Comparison of ENCODE assay signal across 8 mouse cellular contexts in the genomic region with DNA sequence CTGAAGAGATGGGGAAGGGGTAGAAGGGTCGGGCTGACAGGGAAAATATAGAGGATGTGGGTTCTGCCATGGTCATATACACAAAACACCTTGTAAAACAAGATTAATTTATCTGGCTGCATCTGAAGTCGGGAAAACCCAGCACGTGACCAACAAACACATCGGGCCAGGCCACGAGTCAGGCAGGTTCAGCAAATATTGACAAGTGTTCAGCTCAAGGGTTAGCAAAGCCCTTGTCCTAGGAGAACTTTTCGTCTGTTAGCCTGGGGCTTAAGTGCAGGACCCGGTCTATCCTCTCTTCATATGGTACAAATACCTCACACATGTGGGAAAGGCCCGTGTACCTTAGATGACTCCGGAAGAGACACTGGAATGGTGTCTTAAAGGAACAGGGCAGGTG. TPM values are rescaled to one million over a fixed set of nuclear protein-coding genes. Genes with fewer than 3 reads are reported as not detected.
DNase-seq lines count a peak whose midpoint lies in the region; ATAC-seq and TF ChIP-seq lines count a peak whose summit lies in the region.

No protein-coding gene starts in this region.

- no peak for DNase-seq in heart, adult 2 months
- no peak for DNase-seq in heart, postnatal 36 days
- DNase-seq in urinary bladder, postnatal 14 days (ENCODE audit: low spot score): peak; percentile 47
- DNase-seq in urinary bladder, postnatal 25 days (ENCODE audit: low spot score): no peak
- DNase-seq in stomach, postnatal 0 days (ENCODE audit: low spot score): peak; percentile 77
- DNase-seq in adrenal gland, postnatal 10 days: no peak
- no peak for DNase-seq in thymus, postnatal 10 days (ENCODE audit: low spot score in 2 of 2)

- H3K27ac ChIP-seq in heart, adult 2 months: peak overlapping the region; percentile 60
- H3K27ac ChIP-seq in liver, embryonic 15.5 days (replicated peaks): peak overlapping the region; percentile 76
- H3K27ac ChIP-seq in stomach, postnatal 0 days (replicated peaks): peak overlapping the region; percentile 40

- peaks cover 10% of the 10 kb centered on the region for H3K36me3 ChIP-seq in heart, adult 2 months (ENCODE audit: control insufficient read depth, insufficient read depth, low read length)
- H3K36me3 ChIP-seq in liver, embryonic 15.5 days (replicated peaks): no peaks in the 10 kb centered on the region
- no peaks in the 10 kb centered on the region for H3K36me3 ChIP-seq in stomach, postnatal 0 days (ENCODE audit: control insufficient read depth, insufficient read depth, low read length)

- 0 out of 2 replicates have a peak, but pooled peaks have one; percentile 13 for ATAC-seq in liver, embryonic 15.5 days (ENCODE audit: insufficient read depth)
- ATAC-seq in stomach, postnatal 0 days (ENCODE audit: low FRiP score, low TSS enrichment): peak; percentile 55

- 65% methylated on average over 9 of the region's 9 CpGs for WGBS in heart, adult 2 months
- WGBS in liver, embryonic 15.5 days (ENCODE audit: insufficient replicate concordance): 47% methylated on average over 9 of the region's 9 CpGs
- WGBS in stomach, postnatal 0 days: 49% methylated on average over 9 of the region's 9 CpGs

- H3K4me2 ChIP-seq in liver, embryonic 15.5 days: peak overlapping the region; percentile 14
- no peak overlapping the region for H3K4me2 ChIP-seq in stomach, postnatal 0 days (replicated peaks; ENCODE audit: low read depth)

- peak overlapping the region; percentile 20; the same call in 1 of the 2 replicates for H3K9ac ChIP-seq in heart, adult 2 months (ENCODE audit: low read depth, low read length)
- no peak overlapping the region for H3K9ac ChIP-seq in liver, embryonic 15.5 days
- H3K9ac ChIP-seq in stomach, postnatal 0 days (ENCODE audit: low read length): no peak overlapping the region

- no peaks in the 10 kb centered on the region for H3K9me3 ChIP-seq in liver, embryonic 15.5 days (replicated peaks)
- no peaks in the 10 kb centered on the region for H3K9me3 ChIP-seq in stomach, postnatal 0 days (ENCODE audit: control insufficient read depth, low read length)

- H3K4me1 ChIP-seq in heart, adult 2 months (ENCODE audit: control insufficient read depth, insufficient read depth, low read length): peaks cover 52% of the 10 kb centered on the region
- H3K4me1 ChIP-seq in liver, embryonic 15.5 days (replicated peaks): peaks cover 79% of the 10 kb centered on the region
- H3K4me1 ChIP-seq in stomach, postnatal 0 days (replicated peaks; ENCODE audit: control insufficient read depth, insufficient read depth): peaks cover 25% of the 10 kb centered on the region

- no peak for TF ChIP-seq POLR2A in heart, adult 2 months (IDR thresholded peaks at IDR 0.05; ENCODE audit: insufficient read depth, low read depth, low read length)

- intact Hi-C loops in heart, adult 2 months (cut with DNase I): no loop called here
- intact Hi-C loops in heart, postnatal 36 days (cut with DNase I): no loop called here

- TF ChIP-seq CTCF in heart, adult 2 months (IDR thresholded peaks at IDR 0.05): no peak
- no peak for TF ChIP-seq CTCF in stomach, postnatal 0 days (IDR thresholded peaks at IDR 0.05; ENCODE audit: low read depth)

- no peak for TF ChIP-seq EP300 in heart, adult 2 months (IDR thresholded peaks at IDR 0.05; ENCODE audit: insufficient read depth, low read depth, low read length)
- no peak for TF ChIP-seq EP300 in stomach, postnatal 0 days (optimal IDR thresholded peaks at IDR 0.05)

- peaks cover 8% of the 10 kb centered on the region for H3K79me2 ChIP-seq in heart, adult 2 months (replicated peaks; ENCODE audit: control insufficient read depth, insufficient read depth, low read length)

- no peaks in the 10 kb centered on the region for H3K27me3 ChIP-seq in heart, adult 2 months (ENCODE audit: control insufficient read depth, insufficient read depth, low read length)
- no peaks in the 10 kb centered on the region for H3K27me3 ChIP-seq in liver, embryonic 15.5 days
- H3K27me3 ChIP-seq in stomach, postnatal 0 days (ENCODE audit: control insufficient read depth, insufficient read depth, low read length): no peaks in the 10 kb centered on the region

- H3K4me3 ChIP-seq in heart, adult 2 months: no peak overlapping the region
- H3K4me3 ChIP-seq in liver, embryonic 15.5 days (replicated peaks): no peak overlapping the region
- H3K4me3 ChIP-seq in stomach, postnatal 0 days (ENCODE audit: low read depth, low read length): no peak overlapping the region

RNA-seq across cellular contexts. Expression of a gene that starts 18.1 kb away (rescaled TPM):
- 10 to 100 TPM; 52.3 to 53.2 TPM for total RNA-seq in heart, adult 2 months (2021)
- polyA plus RNA-seq in heart, adult 2 months (2012; rRNA removed): 36.1 and 40.3 TPM in 2 replicates
- 10 to 100 TPM; 47.7 to 59.2 TPM for total RNA-seq in heart, postnatal 36 days (2021)
- polyA plus RNA-seq in liver, embryonic 15.5 days (2015; fragmentation: Nextera tagmentation; extraction: Ambion mirVana): 0.50 and 0.63 TPM in 2 replicates
- 3.7 and 4.3 TPM in 2 replicates for polyA plus RNA-seq in stomach, postnatal 0 days (2015; fragmentation: Nextera tagmentation; extraction: Ambion mirVana)
- 100 to 1,000 TPM; 138 to 164 TPM for total RNA-seq in adrenal gland, postnatal 10 days (2021)

Comparison
In these comparisons a context has a peak if more than half of its experiments do, and no peak if none do; other contexts are left out.
1. DNase-seq: peak in urinary bladder, postnatal 14 days (single experiment) and stomach, postnatal 0 days (single experiment); none in heart, adult 2 months (0 of 2), heart, postnatal 36 days (0 of 2), urinary bladder, postnatal 25 days (single experiment), adrenal gland, postnatal 10 days (single experiment) and thymus, postnatal 10 days (0 of 2).
2. Peak in every context shown above with its lines, with median percentiles within 50 percentile points of each other: H3K27ac ChIP-seq.